Comparison of ENCODE assay signal across 10 mouse cellular contexts in genomic region chr11:78190041-78190440, GRCm38 (mm10). TPM values are rescaled to one million over a fixed set of nuclear protein-coding genes. Genes with fewer than 3 reads are reported as not detected.
DNase-seq lines count a peak whose midpoint lies in the region; ATAC-seq and TF ChIP-seq lines count a peak whose summit lies in the region.
"Had no signal": no experiment of that assay in that cellular context is flagged by ENCODE, and none has a peak within 500 bp of the region (broad histone marks: within the 10 kb centered on the region; RNA-seq: fewer than 3 reads in every experiment).

No protein-coding gene starts in this region.

- DNase-seq in lung, postnatal 4 days, result no peak
- no peak for DNase-seq in hindbrain, embryonic 14.5 days (ENCODE audit: low spot score)
- no peak for DNase-seq in stomach, postnatal 0 days (ENCODE audit: low spot score)
- DNase-seq in cerebellum, adult 9-10 months, result no peak
- DNase-seq in frontal cortex, postnatal 14 days (ENCODE audit: low spot score in 2 of 2), result no peak
- no peak for DNase-seq in urinary bladder, postnatal 10 days (ENCODE audit: low spot score)
- DNase-seq: thymus, adult 18-20 months had no signal

- ATAC-seq in lung, embryonic 16.5 days (ENCODE audit: low read depth), result no peak
- ATAC-seq in hindbrain, embryonic 14.5 days (ENCODE audit: low FRiP score), result no peak
- ATAC-seq in limb, embryonic 13.5 days (ENCODE audit: low FRiP score, low read depth), result no peak
- ATAC-seq in stomach, postnatal 0 days (ENCODE audit: low FRiP score, low TSS enrichment), result no peak

- peak overlapping the region; percentile 70 for H3K4me2 ChIP-seq in lung, embryonic 16.5 days (ENCODE audit: low read depth, low read length)
- peak overlapping the region; percentile 60 for H3K4me2 ChIP-seq in hindbrain, embryonic 14.5 days (replicated peaks)
- peak overlapping the region; percentile 73 for H3K4me2 ChIP-seq in limb, embryonic 13.5 days (replicated peaks)
- H3K4me2 ChIP-seq in stomach, postnatal 0 days (replicated peaks; ENCODE audit: low read depth), result peak overlapping the region; percentile 88

- H3K9me3 ChIP-seq in lung, embryonic 16.5 days (ENCODE audit: control insufficient read depth, low read length), result no peaks in the 10 kb centered on the region
- no peaks in the 10 kb centered on the region for H3K9me3 ChIP-seq in hindbrain, embryonic 14.5 days (ENCODE audit: control insufficient read depth, low read length)
- no peaks in the 10 kb centered on the region for H3K9me3 ChIP-seq in limb, embryonic 13.5 days
- H3K9me3 ChIP-seq in stomach, postnatal 0 days (ENCODE audit: control insufficient read depth, low read length), result no peaks in the 10 kb centered on the region

- peak overlapping the region; percentile 75 for H3K4me3 ChIP-seq in lung, embryonic 16.5 days (ENCODE audit: low read length)
- H3K4me3 ChIP-seq in hindbrain, embryonic 14.5 days (replicated peaks; ENCODE audit: low read length), result peak overlapping the region; percentile 73; the same call in 1 of the 2 replicates
- peak overlapping the region; percentile 65 for H3K4me3 ChIP-seq in limb, embryonic 13.5 days
- no peak overlapping the region for H3K4me3 ChIP-seq in stomach, postnatal 0 days (ENCODE audit: low read depth, low read length)

- H3K36me3 ChIP-seq in lung, embryonic 16.5 days (ENCODE audit: control insufficient read depth, insufficient read depth, low read length), result peaks cover 14% of the 10 kb centered on the region
- peaks cover 36% of the 10 kb centered on the region for H3K36me3 ChIP-seq in hindbrain, embryonic 14.5 days (replicated peaks; ENCODE audit: control insufficient read depth, insufficient read depth)
- peaks cover 36% of the 10 kb centered on the region for H3K36me3 ChIP-seq in limb, embryonic 13.5 days
- H3K36me3 ChIP-seq in stomach, postnatal 0 days (ENCODE audit: control insufficient read depth, insufficient read depth, low read length), result peaks cover 7% of the 10 kb centered on the region

- H3K27ac ChIP-seq in lung, embryonic 16.5 days (ENCODE audit: low read length), result peak overlapping the region; percentile 100
- H3K27ac ChIP-seq in hindbrain, embryonic 14.5 days, result peak overlapping the region; percentile 91
- H3K27ac ChIP-seq in limb, embryonic 13.5 days, result peak overlapping the region; percentile 99
- no peak overlapping the region for H3K27ac ChIP-seq in stomach, postnatal 0 days (replicated peaks)

- peak overlapping the region; percentile 95 for H3K9ac ChIP-seq in lung, embryonic 16.5 days (ENCODE audit: low read length)
- H3K9ac ChIP-seq in hindbrain, embryonic 14.5 days, result peak overlapping the region; percentile 83; the same call in 1 of the 2 replicates
- peak overlapping the region; percentile 95 for H3K9ac ChIP-seq in limb, embryonic 13.5 days
- no peak overlapping the region; the same call in 1 of the 2 replicates for H3K9ac ChIP-seq in stomach, postnatal 0 days (ENCODE audit: low read length)

- TF ChIP-seq EP300 in stomach, postnatal 0 days (optimal IDR thresholded peaks at IDR 0.05), result no peak

- WGBS in lung, embryonic 16.5 days, result 34% methylated on average over 6 of the region's 6 CpGs
- WGBS in hindbrain, embryonic 14.5 days, result 74% methylated on average over 6 of the region's 6 CpGs
- 48% methylated on average over 6 of the region's 6 CpGs for WGBS in limb, embryonic 13.5 days
- 49% methylated on average over 6 of the region's 6 CpGs for WGBS in stomach, postnatal 0 days

- H3K27me3 ChIP-seq in lung, embryonic 16.5 days (ENCODE audit: control insufficient read depth, insufficient read depth, low read depth, low read length), result no peaks in the 10 kb centered on the region
- no peaks in the 10 kb centered on the region for H3K27me3 ChIP-seq in hindbrain, embryonic 14.5 days (ENCODE audit: control insufficient read depth, insufficient read depth, low read length)
- no peaks in the 10 kb centered on the region for H3K27me3 ChIP-seq in limb, embryonic 13.5 days
- no peaks in the 10 kb centered on the region for H3K27me3 ChIP-seq in stomach, postnatal 0 days (ENCODE audit: control insufficient read depth, insufficient read depth, low read length)
- H3K27me3 ChIP-seq: Patski had no signal

- no peak for TF ChIP-seq CTCF in stomach, postnatal 0 days (IDR thresholded peaks at IDR 0.05; ENCODE audit: low read depth)

- H3K4me1 ChIP-seq in lung, embryonic 16.5 days (replicated peaks; ENCODE audit: control insufficient read depth, insufficient read depth, low read length), result peaks cover 14% of the 10 kb centered on the region
- H3K4me1 ChIP-seq in hindbrain, embryonic 14.5 days (replicated peaks; ENCODE audit: control insufficient read depth, insufficient read depth, low read length), result peaks cover 10% of the 10 kb centered on the region
- peaks cover 23% of the 10 kb centered on the region for H3K4me1 ChIP-seq in limb, embryonic 13.5 days
- H3K4me1 ChIP-seq in stomach, postnatal 0 days (replicated peaks; ENCODE audit: control insufficient read depth, insufficient read depth), result no peaks in the 10 kb centered on the region

RNA-seq across cellular contexts. Expression of gene Rab34, which starts 1.8 kb away (rescaled TPM):
- 117 and 129 TPM in 2 replicates for polyA plus RNA-seq in lung, embryonic 16.5 days (2015; fragmentation: Nextera tagmentation; extraction: Ambion mirVana)
- 46.4 and 53.2 TPM in 2 replicates for polyA plus RNA-seq in hindbrain, embryonic 14.5 days (2014; fragmentation: Nextera tagmentation; extraction: Ambion mirVana)
- polyA plus RNA-seq in limb, embryonic 13.5 days (2015; fragmentation: Nextera tagmentation; extraction: Ambion mirVana), result 171 and 185 TPM in 2 replicates
- 59.0 and 61.4 TPM in 2 replicates for polyA plus RNA-seq in stomach, postnatal 0 days (2015; fragmentation: Nextera tagmentation; extraction: Ambion mirVana)

RNA-seq across cellular contexts. Expression of gene Proca1, which starts 3.2 kb away (rescaled TPM):
- polyA plus RNA-seq in lung, embryonic 16.5 days (2015; fragmentation: Nextera tagmentation; extraction: Ambion mirVana), result 5.3 and 6.8 TPM in 2 replicates
- 1.4 and 2.9 TPM in 2 replicates for polyA plus RNA-seq in hindbrain, embryonic 14.5 days (2014; fragmentation: Nextera tagmentation; extraction: Ambion mirVana)
- 2.7 and 3.0 TPM in 2 replicates for polyA plus RNA-seq in limb, embryonic 13.5 days (2015; fragmentation: Nextera tagmentation; extraction: Ambion mirVana)
- polyA plus RNA-seq in stomach, postnatal 0 days (2015; fragmentation: Nextera tagmentation; extraction: Ambion mirVana), result 0.98 and 1.0 TPM in 2 replicates

RNA-seq across cellular contexts. Expression of gene Rpl23a, which starts 6.7 kb away (rescaled TPM):
- 1,346 and 1,426 TPM in 2 replicates for polyA plus RNA-seq in lung, embryonic 16.5 days (2015; fragmentation: Nextera tagmentation; extraction: Ambion mirVana)
- 880 and 1,029 TPM in 2 replicates for polyA plus RNA-seq in hindbrain, embryonic 14.5 days (2014; fragmentation: Nextera tagmentation; extraction: Ambion mirVana)
- 1,373 and 1,384 TPM in 2 replicates for polyA plus RNA-seq in limb, embryonic 13.5 days (2015; fragmentation: Nextera tagmentation; extraction: Ambion mirVana)
- 1,145 and 1,168 TPM in 2 replicates for polyA plus RNA-seq in stomach, postnatal 0 days (2015; fragmentation: Nextera tagmentation; extraction: Ambion mirVana)

RNA-seq across cellular contexts. Expression of gene Tlcd1, which starts 13.5 kb away (rescaled TPM):
- 24.4 and 25.9 TPM in 2 replicates for polyA plus RNA-seq in lung, embryonic 16.5 days (2015; fragmentation: Nextera tagmentation; extraction: Ambion mirVana)
- polyA plus RNA-seq in hindbrain, embryonic 14.5 days (2014; fragmentation: Nextera tagmentation; extraction: Ambion mirVana), result 13.4 and 16.6 TPM in 2 replicates
- polyA plus RNA-seq in limb, embryonic 13.5 days (2015; fragmentation: Nextera tagmentation; extraction: Ambion mirVana), result 13.5 and 14.1 TPM in 2 replicates
- 41.3 and 45.6 TPM in 2 replicates for polyA plus RNA-seq in stomach, postnatal 0 days (2015; fragmentation: Nextera tagmentation; extraction: Ambion mirVana)

RNA-seq across cellular contexts. Expression of gene Nek8, which starts 13.6 kb away (rescaled TPM):
- polyA plus RNA-seq in lung, embryonic 16.5 days (2015; fragmentation: Nextera tagmentation; extraction: Ambion mirVana), result 20.6 and 22.3 TPM in 2 replicates
- 4.6 and 6.0 TPM in 2 replicates for polyA plus RNA-seq in hindbrain, embryonic 14.5 days (2014; fragmentation: Nextera tagmentation; extraction: Ambion mirVana)
- 20.1 and 20.7 TPM in 2 replicates for polyA plus RNA-seq in limb, embryonic 13.5 days (2015; fragmentation: Nextera tagmentation; extraction: Ambion mirVana)
- 6.4 and 7.4 TPM in 2 replicates for polyA plus RNA-seq in stomach, postnatal 0 days (2015; fragmentation: Nextera tagmentation; extraction: Ambion mirVana)
